Mouse (Mus musculus): Measurements from ENCODE around the gene Tfpi. TPM values are rescaled to one million over a fixed set of nuclear protein-coding genes. Genes with fewer than 3 reads are reported as not detected.
"Not testable (repeated sequence)": the region's sequence is repeated elsewhere in the genome, so short reads cannot be mapped to it uniquely, and the experiment has no call there.

Tfpi gene
- polyA plus RNA-seq, 1 experiment, result 4.6 TPM

GRCm38 (mm10) chr2:84511036-84511435 lies 34.5 kb upstream of the Tfpi start:
- TF ChIP-seq CTCF (IDR thresholded peaks at IDR 0.05; ENCODE audit: extremely low read depth, insufficient read depth, low read length) (no peak), POLR2A (IDR thresholded peaks at IDR 0.05; ENCODE audit: extremely low read depth, insufficient read depth, low read length) (no peak)
- Histone ChIP-seq H3K4me3 (ENCODE audit: insufficient read depth, low read length) (no peak overlapping the region), H3K27ac (ENCODE audit: insufficient read depth, low read length) (no peak overlapping the region), H3K4me1 (ENCODE audit: control insufficient read depth, insufficient read depth, low read length) (no peaks in the 10 kb centered on the region)

GRCm38 (mm10) chr2:84504954-84505394 lies 28.4 kb upstream of the Tfpi start:
- H3K4me3 ChIP-seq (ENCODE audit: insufficient read depth, low read length); H3K27ac ChIP-seq (ENCODE audit: insufficient read depth, low read length); H3K4me1 ChIP-seq (ENCODE audit: control insufficient read depth, insufficient read depth, low read length): not testable (repeated sequence)

- Histone ChIP-seq H3K4me1 (ENCODE audit: control insufficient read depth, insufficient read depth, low read length) (no peaks in the 10 kb centered on the region), H3K27ac (ENCODE audit: insufficient read depth, low read length) (no peak overlapping the region), H3K4me3 (ENCODE audit: insufficient read depth, low read length) (no peak overlapping the region)
- no peak for TF ChIP-seq CTCF (IDR thresholded peaks at IDR 0.05; ENCODE audit: extremely low read depth, insufficient read depth, low read length)
- TF ChIP-seq POLR2A (IDR thresholded peaks at IDR 0.05; ENCODE audit: extremely low read depth, insufficient read depth, low read length), result no peak
These were observed 27.7 kb upstream of the Tfpi start for GRCm38 (mm10) chr2:84504285-84504684.

- Histone ChIP-seq H3K4me3 (ENCODE audit: insufficient read depth, low read length) (no peak overlapping the region), H3K27ac (ENCODE audit: insufficient read depth, low read length) (no peak overlapping the region), H3K4me1 (ENCODE audit: control insufficient read depth, insufficient read depth, low read length) (no peaks in the 10 kb centered on the region)
- no peak for TF ChIP-seq POLR2A (IDR thresholded peaks at IDR 0.05; ENCODE audit: extremely low read depth, insufficient read depth, low read length)
- TF ChIP-seq CTCF (IDR thresholded peaks at IDR 0.05; ENCODE audit: extremely low read depth, insufficient read depth, low read length), result no peak
These were observed 22.3 kb upstream of the Tfpi start for GRCm38 (mm10) chr2:84498921-84499320.

GRCm38 (mm10) chr2:84495108-84495507 lies 18.5 kb upstream of the Tfpi start:
- Histone ChIP-seq H3K4me1 (ENCODE audit: control insufficient read depth, insufficient read depth, low read length) (no peaks in the 10 kb centered on the region), H3K4me3 (ENCODE audit: insufficient read depth, low read length) (no peak overlapping the region), H3K27ac (ENCODE audit: insufficient read depth, low read length) (no peak overlapping the region)
- TF ChIP-seq CTCF (IDR thresholded peaks at IDR 0.05; ENCODE audit: extremely low read depth, insufficient read depth, low read length) (no peak), POLR2A (IDR thresholded peaks at IDR 0.05; ENCODE audit: extremely low read depth, insufficient read depth, low read length) (no peak)

- no peak overlapping the region for H3K4me3 ChIP-seq (ENCODE audit: insufficient read depth, low read length)
- H3K27ac ChIP-seq (ENCODE audit: insufficient read depth, low read length), result no peak overlapping the region
- H3K4me1 ChIP-seq (ENCODE audit: control insufficient read depth, insufficient read depth, low read length), result no peaks in the 10 kb centered on the region
- TF ChIP-seq POLR2A (IDR thresholded peaks at IDR 0.05; ENCODE audit: extremely low read depth, insufficient read depth, low read length) (no peak), CTCF (IDR thresholded peaks at IDR 0.05; ENCODE audit: extremely low read depth, insufficient read depth, low read length) (no peak)
These were observed 17.1 kb upstream of the Tfpi start for GRCm38 (mm10) chr2:84493626-84494025.

GRCm38 (mm10) chr2:84491715-84492114 lies 15.1 kb upstream of the Tfpi start:
- no peak overlapping the region for H3K4me3 ChIP-seq (ENCODE audit: insufficient read depth, low read length)
- TF ChIP-seq POLR2A (IDR thresholded peaks at IDR 0.05; ENCODE audit: extremely low read depth, insufficient read depth, low read length), result no peak
- TF ChIP-seq CTCF (IDR thresholded peaks at IDR 0.05; ENCODE audit: extremely low read depth, insufficient read depth, low read length), result no peak
- H3K4me1 ChIP-seq (ENCODE audit: control insufficient read depth, insufficient read depth, low read length), result no peaks in the 10 kb centered on the region
- H3K27ac ChIP-seq (ENCODE audit: insufficient read depth, low read length), result no peak overlapping the region

GRCm38 (mm10) chr2:84487705-84488291 lies 11.2 kb upstream of the Tfpi start:
- Histone ChIP-seq H3K4me3 (ENCODE audit: insufficient read depth, low read length) (no peak overlapping the region), H3K4me1 (ENCODE audit: control insufficient read depth, insufficient read depth, low read length) (no peaks in the 10 kb centered on the region), H3K27ac (ENCODE audit: insufficient read depth, low read length) (no peak overlapping the region)
- TF ChIP-seq CTCF (IDR thresholded peaks at IDR 0.05; ENCODE audit: extremely low read depth, insufficient read depth, low read length), result no peak
- TF ChIP-seq POLR2A (IDR thresholded peaks at IDR 0.05; ENCODE audit: extremely low read depth, insufficient read depth, low read length), result no peak

GRCm38 (mm10) chr2:84481863-84482262 lies 5.3 kb upstream of the Tfpi start:
- TF ChIP-seq CTCF (IDR thresholded peaks at IDR 0.05; ENCODE audit: extremely low read depth, insufficient read depth, low read length) (no peak), POLR2A (IDR thresholded peaks at IDR 0.05; ENCODE audit: extremely low read depth, insufficient read depth, low read length) (0 out of 2 replicates have a peak, but pooled peaks have one; percentile 14)
- Histone ChIP-seq H3K27ac (ENCODE audit: insufficient read depth, low read length) (no peak overlapping the region), H3K4me3 (ENCODE audit: insufficient read depth, low read length) (no peak overlapping the region), H3K4me1 (ENCODE audit: control insufficient read depth, insufficient read depth, low read length) (no peaks in the 10 kb centered on the region)

- TF ChIP-seq POLR2A (IDR thresholded peaks at IDR 0.05; ENCODE audit: extremely low read depth, insufficient read depth, low read length) (no peak), CTCF (IDR thresholded peaks at IDR 0.05; ENCODE audit: extremely low read depth, insufficient read depth, low read length) (peak; percentile 21; the same call in 1 of the 2 replicates)
- Histone ChIP-seq H3K4me3 (ENCODE audit: insufficient read depth, low read length) (no peak overlapping the region), H3K4me1 (ENCODE audit: control insufficient read depth, insufficient read depth, low read length) (no peaks in the 10 kb centered on the region), H3K27ac (ENCODE audit: insufficient read depth, low read length) (no peak overlapping the region)
These were observed 2.5 kb upstream of the Tfpi start for GRCm38 (mm10) chr2:84479036-84479435.

Measured in cortical plate, adult 2 months (tissue).